Mouse (Mus musculus) Muller cell, postnatal 12 days (primary cell): ENCODE results near the gene Svs3a.
"Not testable (repeated sequence)": the region's sequence is repeated elsewhere in the genome, so short reads cannot be mapped to it uniquely, and the experiment has no call there.

Experiments
- DNase-seq: peaks from one replicate; pipeline ENCODE4 v3.0.0-alpha.2; 2015; ENCODE audit errors: inconsistent ontology term

Svs3a gene

DNA sequence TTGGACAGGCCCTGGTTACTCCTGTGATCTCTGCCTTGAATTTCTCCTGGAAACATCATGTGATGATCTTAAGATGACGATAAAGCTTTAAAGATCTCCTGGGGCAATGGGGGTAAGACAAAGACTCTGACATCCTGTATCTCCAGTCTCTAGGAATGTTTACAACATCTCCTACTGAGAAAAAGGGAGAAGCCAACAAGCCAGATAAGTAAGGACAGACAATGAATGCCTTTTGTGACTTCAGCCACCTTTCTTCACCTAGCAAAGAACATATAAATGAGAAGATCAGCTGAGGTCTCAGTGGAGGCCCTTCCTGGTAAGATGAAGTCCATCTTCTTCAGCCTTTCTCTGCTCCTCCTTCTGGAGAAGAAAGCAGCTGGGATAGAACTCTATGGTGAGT lies at the start of gene Svs3a:
Gene Svs3a (plus strand): TSS at position 301 of the 400 bp plus-strand sequence.
- DNase-seq: not testable (repeated sequence)

DNA sequence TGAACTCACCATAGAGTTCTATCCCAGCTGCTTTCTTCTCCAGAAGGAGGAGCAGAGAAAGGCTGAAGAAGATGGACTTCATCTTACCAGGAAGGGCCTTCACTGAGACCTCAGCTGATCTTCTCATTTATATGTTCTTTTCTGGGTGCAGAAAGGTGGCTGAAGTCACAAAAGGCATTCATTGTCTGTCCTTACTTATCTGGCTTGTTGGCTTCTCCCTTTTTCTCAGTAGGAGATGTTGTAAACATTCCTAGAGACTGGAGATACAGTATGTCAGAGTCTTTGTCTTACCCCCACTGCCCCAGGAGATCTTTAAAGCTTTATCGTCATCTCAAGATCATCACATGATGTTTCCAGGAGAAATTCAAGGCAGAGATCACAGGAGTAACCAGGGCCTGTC lies 32.5 kb upstream of the Svs3a start, which contains the start of gene Svs3b:
Gene Svs3b (minus strand): TSS at position 101 of the 400 bp plus-strand sequence.
- DNase-seq: not testable (repeated sequence)

DNA sequence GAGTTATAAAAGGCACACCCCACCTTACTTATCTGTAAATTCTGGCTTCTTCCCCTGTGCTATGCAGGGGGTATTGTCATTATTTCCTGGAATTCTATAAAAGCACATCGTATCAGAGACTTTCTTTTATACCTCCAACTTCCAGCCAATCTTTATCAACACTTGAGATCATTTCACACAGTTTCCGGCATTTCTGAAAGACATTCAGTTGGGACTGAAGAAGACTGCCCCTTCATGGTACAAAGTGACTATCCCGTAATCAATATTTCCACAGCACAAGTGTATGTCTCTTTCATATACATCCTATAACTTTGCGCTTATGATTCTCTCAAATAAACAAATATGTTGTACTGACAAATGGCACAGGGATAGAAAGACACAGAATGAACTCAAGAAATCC lies 10.7 kb upstream of the Svs3a start, which contains the start of gene Svs4:
Gene Svs4 (minus strand): TSS at position 101 of the 400 bp plus-strand sequence.
- DNase-seq: no peak

DNA sequence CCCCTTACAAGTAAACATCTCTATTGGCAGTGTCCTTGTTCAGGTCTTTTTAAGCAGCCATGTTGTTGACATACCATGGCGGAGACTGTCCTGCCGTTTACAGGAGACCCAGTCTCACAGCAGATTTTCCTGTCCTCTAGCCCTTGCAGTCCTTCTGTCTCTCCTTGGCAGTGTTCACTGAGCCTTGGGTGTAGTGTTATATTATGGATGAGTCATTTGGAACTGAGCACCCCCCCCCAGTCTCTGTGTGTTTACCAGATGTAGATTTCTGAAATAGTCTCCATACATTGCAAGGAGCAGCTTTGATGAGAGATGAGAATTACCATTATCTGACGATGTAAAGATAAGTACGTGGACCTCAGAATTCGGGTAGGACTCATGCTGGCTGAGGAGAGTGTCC lies 23.5 kb downstream of the Svs3a start:
- DNase-seq: no peak

DNA sequence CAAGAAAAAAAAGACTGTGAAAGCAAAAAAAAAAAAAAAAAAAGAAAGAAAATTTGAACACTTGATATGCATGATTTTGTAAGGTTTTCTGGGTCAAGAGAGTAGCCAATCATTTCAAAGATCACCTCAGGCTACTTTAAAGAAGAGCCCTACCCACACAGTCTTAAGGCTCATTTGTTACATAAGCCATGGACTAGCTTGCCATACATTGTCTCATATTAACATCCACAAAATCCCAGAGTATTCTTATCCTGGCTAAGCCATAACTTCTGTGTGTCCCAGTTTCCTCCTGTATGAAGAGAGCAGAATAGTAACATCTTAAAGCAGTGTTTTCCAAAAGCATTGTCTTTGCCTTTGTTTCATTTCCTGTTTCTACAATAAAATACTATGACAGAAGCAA lies 26.4 kb downstream of the Svs3a start:
- not testable (repeated sequence) for DNase-seq

DNA sequence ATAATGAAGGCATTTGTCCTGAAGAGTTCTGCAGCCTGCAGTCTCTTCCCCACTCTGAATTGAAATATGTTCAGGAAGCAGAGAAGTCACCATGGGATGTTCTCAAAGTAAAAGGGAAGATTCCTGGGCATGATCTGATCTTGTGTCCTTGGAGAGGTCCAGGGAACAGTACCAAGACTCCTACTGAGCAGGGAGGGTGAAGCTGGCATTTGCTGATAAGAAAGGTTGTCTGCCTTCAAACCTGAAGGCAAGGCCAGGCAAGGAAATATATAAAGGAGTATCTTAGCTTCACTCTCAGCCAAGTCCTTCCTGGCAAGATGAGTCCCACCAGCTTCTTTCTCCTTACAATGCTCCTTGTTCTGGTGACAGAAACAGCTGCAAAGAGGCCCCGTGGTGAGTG lies 27.4 kb downstream of the Svs3a start, which contains the start of gene Svs6:
Gene Svs6 (plus strand): TSS at position 301 of the 400 bp plus-strand sequence.
- not testable (repeated sequence) for DNase-seq

DNA sequence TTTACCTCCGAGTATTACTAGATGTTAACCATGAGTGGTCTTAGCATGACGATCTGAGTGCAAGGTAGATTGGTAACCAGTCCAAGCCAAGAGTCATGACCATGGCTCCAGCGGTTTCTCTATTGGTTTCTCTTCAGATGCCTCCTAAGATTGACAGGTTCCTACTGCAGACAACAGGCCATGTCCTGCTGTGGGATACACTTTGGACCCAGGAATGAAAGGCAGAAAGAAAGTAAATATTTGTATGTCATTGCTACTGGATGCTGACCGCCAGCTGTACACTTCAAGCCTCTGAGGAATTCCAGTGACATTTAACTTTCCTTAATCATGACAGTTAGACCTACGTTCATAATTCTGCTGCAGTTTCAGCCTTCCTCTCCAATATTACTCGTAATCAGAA lies 31.9 kb downstream of the Svs3a start:
- no peak for DNase-seq

DNA sequence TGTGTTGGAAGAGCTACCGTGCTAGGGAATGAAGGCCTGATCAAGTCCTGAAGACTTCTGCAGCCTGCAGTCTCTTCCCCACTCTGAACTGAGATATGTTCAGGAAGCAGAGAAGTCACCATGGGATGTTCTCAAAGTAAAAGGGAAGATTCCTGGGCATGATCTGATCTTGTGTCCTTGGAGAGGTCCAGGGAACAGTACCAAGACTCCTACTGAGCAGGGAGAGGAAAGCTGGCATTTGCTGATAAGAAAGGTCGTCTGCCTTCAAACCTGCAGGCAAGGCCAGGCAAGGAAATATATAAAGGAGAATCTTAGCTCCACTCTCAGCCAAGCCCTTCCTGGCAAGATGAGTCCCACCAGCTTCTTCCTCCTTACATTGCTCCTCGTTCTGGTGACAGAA lies 43.4 kb downstream of the Svs3a start, which contains the start of gene Svs5:
Gene Svs5 (plus strand): TSS at position 301 of the 400 bp plus-strand sequence.
- DNase-seq: not testable (repeated sequence)
